Mouse (Mus musculus): ENCODE measurements around the gene Thtpa. TPM values are rescaled to one million over a fixed set of nuclear protein-coding genes. Genes with fewer than 3 reads are reported as not detected.

Gene Thtpa
- polyA plus RNA-seq, 1 experiment from 2014 or later: 19.8 TPM

Other genes with a start within 250 kb of the Thtpa start
- 7.9 and 9.2 TPM in 2 replicates for gene Homez, start 223.8 kb upstream of the Thtpa start, polyA plus RNA-seq (2014; fragmentation: Nextera tagmentation; extraction: Ambion mirVana)
- gene Ppp1r3e, start 217.2 kb upstream of the Thtpa start, polyA plus RNA-seq (2014; fragmentation: Nextera tagmentation; extraction: Ambion mirVana): 2.8 and 2.9 TPM in 2 replicates
- 6.1 and 6.2 TPM in 2 replicates for gene Bcl2l2, start 211.4 kb upstream of the Thtpa start, polyA plus RNA-seq (2014; fragmentation: Nextera tagmentation; extraction: Ambion mirVana)
- not detected in 2 replicates for gene Gm20521, start 211.3 kb upstream of the Thtpa start, polyA plus RNA-seq (2014; fragmentation: Nextera tagmentation; extraction: Ambion mirVana)
- gene Pabpn1, start 202.3 kb upstream of the Thtpa start, polyA plus RNA-seq (2014; fragmentation: Nextera tagmentation; extraction: Ambion mirVana): 136 and 152 TPM in 2 replicates
- gene Slc22a17, start 181.7 kb upstream of the Thtpa start, polyA plus RNA-seq (2014; fragmentation: Nextera tagmentation; extraction: Ambion mirVana): 44.9 and 51.3 TPM in 2 replicates
- gene Efs, start 168.7 kb upstream of the Thtpa start, polyA plus RNA-seq (2014; fragmentation: Nextera tagmentation; extraction: Ambion mirVana): 40.1 and 41.0 TPM in 2 replicates
- 0.32 TPM in 1 of 2 replicates, not detected in the other for gene Il25, start 162.1 kb upstream of the Thtpa start, polyA plus RNA-seq (2014; fragmentation: Nextera tagmentation; extraction: Ambion mirVana)
- gene Cmtm5, start 158.5 kb upstream of the Thtpa start, polyA plus RNA-seq (2014; fragmentation: Nextera tagmentation; extraction: Ambion mirVana): 7.1 and 8.5 TPM in 2 replicates
- 0.75 and 1.00 TPM in 2 replicates for gene Myh6, start 127.9 kb upstream of the Thtpa start, polyA plus RNA-seq (2014; fragmentation: Nextera tagmentation; extraction: Ambion mirVana)
- not detected in 2 replicates for gene Gm17428, start 117.9 kb upstream of the Thtpa start, polyA plus RNA-seq (2014; fragmentation: Nextera tagmentation; extraction: Ambion mirVana)
- 5.9 and 7.7 TPM in 2 replicates for gene Myh7, start 100.2 kb upstream of the Thtpa start, polyA plus RNA-seq (2014; fragmentation: Nextera tagmentation; extraction: Ambion mirVana)
- gene Ngdn, start 79.3 kb upstream of the Thtpa start, polyA plus RNA-seq (2014; fragmentation: Nextera tagmentation; extraction: Ambion mirVana): 66.4 and 75.7 TPM in 2 replicates
- gene Zfhx2, start 2.5 kb upstream of the Thtpa start, polyA plus RNA-seq (2014; fragmentation: Nextera tagmentation; extraction: Ambion mirVana): 6.0 and 6.6 TPM in 2 replicates
- gene Ap1g2, start 11.8 kb downstream of the Thtpa start, polyA plus RNA-seq (2014; fragmentation: Nextera tagmentation; extraction: Ambion mirVana): 28.7 and 30.8 TPM in 2 replicates
- 2.6 and 2.7 TPM in 2 replicates for gene Jph4, start 22.2 kb downstream of the Thtpa start, polyA plus RNA-seq (2014; fragmentation: Nextera tagmentation; extraction: Ambion mirVana)
- 0.19 and 0.41 TPM in 2 replicates for gene Dhrs2, start 127.2 kb downstream of the Thtpa start, polyA plus RNA-seq (2014; fragmentation: Nextera tagmentation; extraction: Ambion mirVana)